Mouse (Mus musculus): ENCODE measurements around the gene Rab3il1. TPM values are rescaled to one million over a fixed set of nuclear protein-coding genes. Genes with fewer than 3 reads are reported as not detected.
A peak's percentile ranks its signal among the peaks of the same experiment; 100 is the strongest.

The Rab3il1 gene
- total and polyA plus RNA-seq, 2 experiments from 2014 or later = 19.7 to 22.2 TPM

- DNase-seq (ENCODE audit: low spot score) (no peak), ATAC-seq (no peak)
- Histone ChIP-seq H3K9me3 (ENCODE audit: low read length) (no peaks in the 10 kb centered on the region), H3K9ac (replicated peaks; ENCODE audit: low read length) (no peak overlapping the region), H3K4me3 (ENCODE audit: low read length) (no peak overlapping the region), H3K27ac (peak overlapping the region; percentile 49), H3K4me1 (ENCODE audit: insufficient read depth, low read length) (no peaks in the 10 kb centered on the region), H3K27me3 (ENCODE audit: insufficient read depth, low read length) (no peaks in the 10 kb centered on the region), H3K36me3 (ENCODE audit: insufficient read depth, low read length) (peaks cover 38% of the 10 kb centered on the region), H3K4me2 (ENCODE audit: low read depth, low read length) (no peak overlapping the region)
- no peak for TF ChIP-seq CTCF (IDR thresholded peaks at IDR 0.05; ENCODE audit: low read depth)
- 43% methylated on average over 8 of the region's 8 CpGs for WGBS
These were observed 59.5 kb downstream of the Rab3il1 start for GRCm38 (mm10) chr19:10060783-10061590.

DNA sequence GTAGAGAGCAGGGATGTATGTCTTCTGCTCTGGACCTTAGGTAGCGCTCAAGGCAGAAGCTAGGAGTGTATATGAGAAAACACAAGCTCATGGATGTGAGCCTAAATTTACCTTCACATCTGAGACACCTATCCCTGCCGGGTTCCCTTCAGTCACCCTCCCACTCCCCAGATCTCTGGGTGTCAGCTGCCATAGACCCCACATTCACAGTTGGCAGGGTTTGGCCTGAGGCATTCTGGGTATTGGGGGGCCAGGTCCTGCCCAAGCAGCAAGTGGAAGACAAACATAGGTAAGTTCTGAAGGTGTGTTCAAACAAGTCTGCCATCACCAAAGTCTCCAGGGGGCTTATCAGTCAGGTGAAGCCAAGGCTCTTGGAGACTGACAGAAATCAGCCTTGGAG is 60.2 kb downstream of the Rab3il1 start:
- DNase-seq (ENCODE audit: low spot score) (no peak), ATAC-seq (no peak)
- no peak overlapping the region for H3K9ac ChIP-seq (replicated peaks; ENCODE audit: low read length)
- H3K27me3 ChIP-seq (ENCODE audit: insufficient read depth, low read length) = no peaks in the 10 kb centered on the region
- no peaks in the 10 kb centered on the region for H3K4me1 ChIP-seq (ENCODE audit: insufficient read depth, low read length)
- peaks cover 44% of the 10 kb centered on the region for H3K36me3 ChIP-seq (ENCODE audit: insufficient read depth, low read length)
- 94% methylated on average over 2 of the region's 2 CpGs for WGBS
- H3K27ac ChIP-seq = no peak overlapping the region
- H3K4me2 ChIP-seq (ENCODE audit: low read depth, low read length) = no peak overlapping the region
- H3K4me3 ChIP-seq (ENCODE audit: low read length) = no peak overlapping the region
- no peaks in the 10 kb centered on the region for H3K9me3 ChIP-seq (ENCODE audit: low read length)
- no peak for TF ChIP-seq CTCF (IDR thresholded peaks at IDR 0.05; ENCODE audit: low read depth)

DNA sequence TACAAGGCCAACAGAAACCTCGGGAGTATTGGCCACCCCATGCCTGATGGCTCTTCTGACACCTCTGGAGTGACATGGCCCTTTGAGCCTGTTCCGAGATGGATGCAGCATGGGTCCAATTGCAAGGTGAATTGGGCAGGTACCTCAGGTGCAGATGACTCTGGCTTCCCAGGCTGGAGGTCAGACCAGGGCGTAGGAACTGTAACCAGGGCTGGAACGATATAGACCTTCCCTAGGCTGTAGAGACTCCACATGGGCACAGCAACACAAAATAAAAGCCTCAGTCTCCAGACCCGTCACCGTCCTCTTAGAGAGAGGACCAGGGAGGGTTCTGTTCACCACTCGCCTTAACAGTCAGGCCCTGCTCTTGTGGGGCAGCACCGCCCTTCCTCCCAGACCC is 60.8 kb downstream of the Rab3il1 start:
- H3K36me3 ChIP-seq (ENCODE audit: insufficient read depth, low read length) = peaks cover 50% of the 10 kb centered on the region
- ATAC-seq = no peak
- H3K9me3 ChIP-seq (ENCODE audit: low read length) = no peaks in the 10 kb centered on the region
- no peaks in the 10 kb centered on the region for H3K4me1 ChIP-seq (ENCODE audit: insufficient read depth, low read length)
- no peak overlapping the region for H3K4me2 ChIP-seq (ENCODE audit: low read depth, low read length)
- TF ChIP-seq CTCF (IDR thresholded peaks at IDR 0.05; ENCODE audit: low read depth) = no peak
- WGBS = 92% methylated on average over 8 of the region's 8 CpGs
- H3K4me3 ChIP-seq (ENCODE audit: low read length) = no peak overlapping the region
- no peaks in the 10 kb centered on the region for H3K27me3 ChIP-seq (ENCODE audit: insufficient read depth, low read length)
- H3K9ac ChIP-seq (replicated peaks; ENCODE audit: low read length) = no peak overlapping the region
- no peak overlapping the region for H3K27ac ChIP-seq
- DNase-seq (ENCODE audit: low spot score) = no peak

DNA sequence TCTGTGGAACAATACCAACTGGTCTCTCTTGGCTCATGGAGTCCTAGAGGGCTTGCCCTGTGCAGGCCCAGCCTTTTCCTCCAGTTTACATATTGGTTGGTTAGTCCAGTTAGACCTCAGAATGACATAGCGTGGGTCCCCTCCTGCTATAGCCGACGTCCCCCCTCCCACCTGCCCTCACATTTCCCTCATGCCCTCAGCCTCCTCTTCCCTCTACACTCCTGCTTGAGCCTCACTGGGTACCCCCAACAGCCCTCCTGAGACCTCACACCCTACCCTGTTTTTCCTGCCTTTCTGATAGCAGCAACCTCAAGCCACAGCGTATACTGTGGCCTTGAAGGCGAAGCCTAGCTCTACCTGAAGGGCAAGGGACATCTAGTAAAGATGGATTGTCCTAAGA is 61.4 kb downstream of the Rab3il1 start:
- Histone ChIP-seq H3K9me3 (ENCODE audit: low read length) (no peaks in the 10 kb centered on the region), H3K27ac (no peak overlapping the region), H3K27me3 (ENCODE audit: insufficient read depth, low read length) (no peaks in the 10 kb centered on the region), H3K9ac (replicated peaks; ENCODE audit: low read length) (no peak overlapping the region), H3K4me2 (ENCODE audit: low read depth, low read length) (no peak overlapping the region), H3K4me3 (ENCODE audit: low read length) (no peak overlapping the region), H3K36me3 (ENCODE audit: insufficient read depth, low read length) (peaks cover 51% of the 10 kb centered on the region), H3K4me1 (ENCODE audit: insufficient read depth, low read length) (no peaks in the 10 kb centered on the region)
- ATAC-seq = no peak
- WGBS = 90% methylated on average over 5 of the region's 5 CpGs
- no peak for DNase-seq (ENCODE audit: low spot score)
- no peak for TF ChIP-seq CTCF (IDR thresholded peaks at IDR 0.05; ENCODE audit: low read depth)

DNA sequence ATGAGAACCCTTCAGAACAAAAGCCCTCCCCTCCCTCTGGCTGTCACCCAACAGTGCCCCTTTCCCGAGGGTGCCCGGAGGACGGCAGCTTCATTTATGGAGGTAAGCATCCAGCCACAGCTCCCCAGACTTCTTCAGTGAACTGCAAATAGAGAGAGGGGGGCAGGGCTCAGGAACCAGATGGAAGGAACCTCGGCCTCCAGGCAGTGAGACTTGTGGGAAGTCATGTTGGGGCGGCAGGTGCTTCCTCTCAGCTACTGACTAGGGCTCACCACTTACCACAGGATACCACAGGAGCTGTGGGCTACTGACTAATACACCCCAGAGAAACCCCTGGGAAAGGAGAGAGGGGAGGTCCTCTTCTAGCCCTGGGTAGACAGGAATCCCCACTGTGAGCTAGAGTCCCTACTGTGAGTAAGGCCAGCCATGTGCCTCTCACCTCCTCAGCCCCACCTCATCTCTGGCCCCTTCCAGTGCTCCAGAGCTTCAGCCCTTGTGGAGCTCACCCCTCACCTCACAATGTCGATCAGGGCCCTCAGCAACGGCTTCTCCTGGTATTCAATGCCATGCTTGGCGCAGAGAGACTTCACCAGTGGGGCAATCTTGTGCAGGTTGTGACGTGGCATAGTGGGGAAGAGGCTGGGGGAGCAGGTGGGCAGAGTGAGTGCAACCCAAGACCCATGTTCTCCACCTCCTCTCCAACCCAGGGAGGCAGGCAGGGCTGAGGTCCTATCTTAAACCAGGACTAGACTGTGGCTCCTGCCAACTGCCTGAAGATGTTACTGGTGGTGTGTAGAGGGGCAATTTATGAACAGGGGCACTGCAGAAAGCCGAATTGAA is 62.9 kb downstream of the Rab3il1 start:
- no peak overlapping the region for H3K4me3 ChIP-seq (ENCODE audit: low read length)
- H3K36me3 ChIP-seq (ENCODE audit: insufficient read depth, low read length) = peaks cover 56% of the 10 kb centered on the region
- ATAC-seq = no peak
- TF ChIP-seq CTCF (IDR thresholded peaks at IDR 0.05; ENCODE audit: low read depth) = no peak
- no peaks in the 10 kb centered on the region for H3K27me3 ChIP-seq (ENCODE audit: insufficient read depth, low read length)
- no peak overlapping the region for H3K9ac ChIP-seq (replicated peaks; ENCODE audit: low read length)
- DNase-seq (ENCODE audit: low spot score) = no peak
- H3K4me2 ChIP-seq (ENCODE audit: low read depth, low read length) = no peak overlapping the region
- H3K9me3 ChIP-seq (ENCODE audit: low read length) = no peaks in the 10 kb centered on the region
- H3K27ac ChIP-seq = peak overlapping the region; percentile 36; the same call in 1 of the 2 replicates
- 63% methylated on average over 10 of the region's 10 CpGs for WGBS
- H3K4me1 ChIP-seq (ENCODE audit: insufficient read depth, low read length) = no peaks in the 10 kb centered on the region

DNA sequence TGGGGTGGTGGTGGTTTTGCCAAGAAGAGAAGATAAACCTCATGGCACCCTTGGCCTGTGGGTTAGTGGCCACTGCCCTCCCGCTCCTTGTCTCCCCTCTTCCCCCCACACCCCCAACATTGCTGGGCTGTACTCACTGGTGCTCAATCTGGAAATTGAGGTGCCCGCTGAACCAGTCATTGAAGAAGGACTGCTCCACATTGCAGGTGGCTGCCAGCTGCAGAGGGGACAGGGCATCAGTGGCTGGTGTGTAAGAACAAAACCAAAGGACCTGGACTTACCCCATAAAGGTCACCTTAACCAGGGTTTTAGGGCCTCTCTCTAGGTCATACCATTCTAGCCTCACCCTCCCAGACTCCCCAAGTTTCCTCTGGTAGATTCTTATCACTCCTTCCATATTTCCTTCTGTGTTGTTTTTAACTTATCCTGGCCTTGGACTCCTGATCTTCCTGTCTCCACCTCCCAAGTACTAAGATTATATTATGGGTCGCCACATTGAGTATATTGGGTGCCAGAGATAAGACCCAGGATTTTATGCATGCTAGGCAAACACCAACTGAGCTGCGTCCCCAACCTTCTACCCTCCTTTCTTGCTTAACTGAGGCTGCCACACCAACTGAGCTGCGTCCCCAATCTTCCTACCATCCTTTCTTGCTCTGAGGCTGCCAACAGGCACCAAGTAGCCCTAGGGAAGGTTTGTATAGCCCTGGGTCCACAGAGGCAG is 64.2 kb downstream of the Rab3il1 start:
- no peak overlapping the region for H3K9ac ChIP-seq (replicated peaks; ENCODE audit: low read length)

More for the DNA sequence above, 64.2 kb downstream of the Rab3il1 start:
- H3K27ac ChIP-seq = no peak overlapping the region
- H3K36me3 ChIP-seq (ENCODE audit: insufficient read depth, low read length) = peaks cover 67% of the 10 kb centered on the region
- no peak for ATAC-seq
- no peaks in the 10 kb centered on the region for H3K27me3 ChIP-seq (ENCODE audit: insufficient read depth, low read length)
- H3K9me3 ChIP-seq (ENCODE audit: low read length) = no peaks in the 10 kb centered on the region
- no peak overlapping the region for H3K4me2 ChIP-seq (ENCODE audit: low read depth, low read length)
- no peaks in the 10 kb centered on the region for H3K4me1 ChIP-seq (ENCODE audit: insufficient read depth, low read length)
- H3K4me3 ChIP-seq (ENCODE audit: low read length) = no peak overlapping the region
- DNase-seq (ENCODE audit: low spot score) = no peak
- WGBS = 94% methylated on average over 5 of the region's 5 CpGs
- TF ChIP-seq CTCF (IDR thresholded peaks at IDR 0.05; ENCODE audit: low read depth) = no peak
